Mouse (Mus musculus): Measurements from ENCODE around the gene Fis1.
"Not testable (repeated sequence)": the region's sequence is repeated elsewhere in the genome, so short reads cannot be mapped to it uniquely, and the experiment has no call there.

The Fis1 gene

GRCm38 (mm10) chr5:136953015-136953414 lies at the start of gene Fis1:
Gene Fis1, plus strand, starts transcription at chr5:136953275.
- peak; percentile 87 for DNase-seq

- no peak for DNase-seq
Observed at GRCm38 (mm10) chr5:136904621-136905020, 48.5 kb upstream of the Fis1 start.

- peak; percentile 56 for DNase-seq
Observed at GRCm38 (mm10) chr5:136905630-136906029, 47.4 kb upstream of the Fis1 start.

GRCm38 (mm10) chr5:136907587-136907986 lies 45.5 kb upstream of the Fis1 start:
- no peak for DNase-seq

GRCm38 (mm10) chr5:136907991-136908857 lies 44.9 kb upstream of the Fis1 start, which contains the start of gene Ift22:
Gene Ift22, plus strand, starts transcription at chr5:136908150.
- peak; percentile 89 for DNase-seq

- DNase-seq: no peak
Observed at GRCm38 (mm10) chr5:136914183-136914582, 38.9 kb upstream of the Fis1 start.

- DNase-seq: no peak
Observed at GRCm38 (mm10) chr5:136917613-136918242, 35.3 kb upstream of the Fis1 start.

- peak; percentile 73 for DNase-seq
Observed at GRCm38 (mm10) chr5:136918655-136919472, 34.2 kb upstream of the Fis1 start.

- peak; percentile 18 for DNase-seq
Observed at GRCm38 (mm10) chr5:136919546-136920301, 33.4 kb upstream of the Fis1 start.

GRCm38 (mm10) chr5:136922830-136923229 lies 30.2 kb upstream of the Fis1 start:
- no peak for DNase-seq

GRCm38 (mm10) chr5:136923751-136924478 lies 29.2 kb upstream of the Fis1 start:
- no peak for DNase-seq

GRCm38 (mm10) chr5:136929073-136929472 lies 24.0 kb upstream of the Fis1 start:
- DNase-seq: peak; percentile 82

GRCm38 (mm10) chr5:136931896-136932295 lies 21.2 kb upstream of the Fis1 start:
- DNase-seq: no peak

GRCm38 (mm10) chr5:136932956-136933355 lies 20.1 kb upstream of the Fis1 start:
- no peak for DNase-seq

GRCm38 (mm10) chr5:136933930-136934329 lies 19.1 kb upstream of the Fis1 start:
- DNase-seq: no peak

GRCm38 (mm10) chr5:136935905-136936695 lies 17.0 kb upstream of the Fis1 start:
- peak; percentile 14 for DNase-seq

GRCm38 (mm10) chr5:136936750-136937149 lies 16.3 kb upstream of the Fis1 start:
- no peak for DNase-seq

GRCm38 (mm10) chr5:136937621-136938020 lies 15.5 kb upstream of the Fis1 start:
- DNase-seq: no peak

- DNase-seq: peak; percentile 53
Observed at GRCm38 (mm10) chr5:136939284-136939683, 13.8 kb upstream of the Fis1 start.

GRCm38 (mm10) chr5:136940029-136940428 lies 13.0 kb upstream of the Fis1 start:
- not testable (repeated sequence) for DNase-seq

Measured in thymus, postnatal 14 days (tissue).